Mouse (Mus musculus): ENCODE results near the gene Uqcc2.

DNA sequence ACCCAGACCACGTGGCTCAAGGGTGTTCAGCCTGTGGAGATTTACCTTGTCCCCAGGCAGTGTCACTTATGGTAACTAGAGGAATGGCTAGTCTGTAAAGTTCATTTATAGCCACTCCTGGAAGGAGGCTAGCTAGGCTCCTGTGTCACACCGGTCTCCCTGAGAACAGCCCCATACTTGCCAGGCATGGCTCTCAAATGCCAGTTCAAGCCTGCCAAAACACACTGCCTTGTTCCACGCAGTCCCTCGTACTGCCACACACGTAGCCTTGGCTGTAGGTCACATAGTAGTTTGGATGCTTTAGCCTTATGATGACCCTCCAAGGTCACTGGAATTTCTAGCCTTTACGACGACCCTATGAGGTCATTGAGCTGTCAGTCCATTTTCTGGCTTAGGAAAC lies 25.5 kb upstream of the Uqcc2 start:
- TF ChIP-seq CTCF (IDR thresholded peaks at IDR 0.05; ENCODE audit: borderline replicate concordance, insufficient read depth, low read depth, low read length), result no peak
- no peak for TF ChIP-seq POLR2A (IDR thresholded peaks at IDR 0.05; ENCODE audit: borderline replicate concordance, insufficient read depth, low read length)
